Mouse (Mus musculus): ENCODE measurements around the gene Tsc1.
A peak's percentile ranks its signal among the peaks of the same experiment; 100 is the strongest.

Gene Tsc1

GRCm38 (mm10) chr2:28653351-28653750 is 12.3 kb downstream of the Tsc1 start:
- DNase-seq: no peak

- DNase-seq: peak in 1 of 2 experiments; percentile 39
Measured at GRCm38 (mm10) chr2:28654295-28654694, 13.3 kb downstream of the Tsc1 start.

DNA sequence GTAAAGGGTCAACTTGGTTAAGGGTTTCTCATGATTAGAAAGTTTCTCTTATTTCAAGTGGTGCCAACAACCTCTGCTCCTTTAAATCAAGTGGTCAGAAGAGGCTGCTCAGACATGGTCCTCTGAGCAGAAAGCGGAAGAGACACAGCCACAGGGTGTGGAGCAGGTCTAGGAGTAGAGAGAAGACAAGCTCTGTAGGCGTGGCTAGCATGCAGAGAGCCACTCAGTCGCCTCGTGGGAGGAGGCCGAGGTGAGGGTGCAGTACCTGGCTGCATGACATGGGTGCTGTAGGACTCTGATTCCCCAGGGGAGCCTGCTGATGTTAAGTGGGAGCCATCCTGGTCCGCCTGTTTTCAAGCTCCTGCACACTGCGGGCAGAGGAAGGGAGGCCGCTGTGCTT is 15.2 kb downstream of the Tsc1 start:
- no peak for DNase-seq

- no peak for DNase-seq
Measured at GRCm38 (mm10) chr2:28662891-28663290, 21.9 kb downstream of the Tsc1 start.

DNA sequence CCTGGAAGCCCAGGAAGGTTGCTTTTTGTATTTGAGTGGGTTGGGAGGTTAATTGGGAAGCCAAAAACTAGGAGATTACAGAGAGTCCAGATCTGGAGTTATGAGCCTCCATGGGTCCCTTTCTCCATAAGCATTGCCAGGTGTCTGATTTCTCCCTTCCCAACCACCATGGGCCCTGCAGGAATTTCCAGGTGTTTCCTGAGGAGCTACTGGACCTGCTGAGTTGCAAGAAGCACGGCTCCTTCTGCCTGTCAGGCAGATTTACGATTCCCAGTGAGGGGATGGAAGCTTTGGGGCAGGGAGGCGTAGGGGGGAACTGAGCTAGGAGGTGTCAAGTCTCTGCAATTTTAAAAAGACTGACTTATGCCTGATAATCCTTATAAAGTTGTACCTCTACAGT is 24.8 kb downstream of the Tsc1 start:
- DNase-seq: peak in 1 of 2 experiments; percentile 13

GRCm38 (mm10) chr2:28671438-28671837 is 30.4 kb downstream of the Tsc1 start:
- peak in 1 of 2 experiments; percentile 48 for DNase-seq

- DNase-seq: no peak
Measured at GRCm38 (mm10) chr2:28676005-28676404, 35.0 kb downstream of the Tsc1 start.

GRCm38 (mm10) chr2:28680710-28681109 is 39.7 kb downstream of the Tsc1 start:
- DNase-seq: peak in 1 of 2 experiments; percentile 71

DNA sequence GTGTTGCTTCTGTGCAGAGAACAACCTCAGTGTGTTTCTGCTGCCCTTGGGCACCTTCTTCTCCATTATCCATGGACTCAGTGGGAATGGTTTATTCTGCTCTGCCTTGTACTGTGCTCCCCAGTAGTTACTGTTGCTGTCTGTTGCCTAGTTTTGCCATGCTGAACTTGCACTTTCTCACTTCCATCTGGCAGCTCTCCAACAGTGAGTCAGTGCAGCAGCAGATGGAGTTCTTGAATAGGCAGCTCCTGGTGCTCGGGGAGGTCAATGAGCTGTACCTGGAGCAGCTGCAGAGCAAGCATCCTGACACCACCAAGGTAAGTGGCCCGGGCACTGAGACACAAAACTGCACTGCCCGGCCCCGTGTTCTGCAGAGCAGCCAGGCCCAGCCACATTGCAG is 40.7 kb downstream of the Tsc1 start:
- peak; percentile 69 to 77 for DNase-seq

DNA sequence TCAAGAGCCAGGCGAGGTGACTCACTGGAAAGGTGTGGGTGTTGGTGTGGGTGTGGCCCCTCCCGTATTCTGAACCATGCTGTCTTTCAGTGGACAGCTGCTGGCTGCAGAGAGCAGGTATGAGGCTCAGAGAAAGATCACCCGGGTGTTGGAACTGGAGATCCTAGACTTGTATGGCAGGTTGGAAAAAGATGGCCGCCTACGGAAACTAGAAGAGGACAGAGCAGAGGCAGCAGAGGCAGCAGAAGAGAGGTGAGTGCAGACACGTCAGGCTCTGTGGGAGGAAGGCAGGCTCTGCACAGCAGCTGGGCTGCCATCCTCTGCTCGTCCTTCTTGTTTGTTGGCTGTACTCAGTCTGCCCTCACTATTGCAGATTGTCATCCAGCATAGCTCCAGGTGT is 44.9 kb downstream of the Tsc1 start:
- no peak for DNase-seq

GRCm38 (mm10) chr2:28688431-28688830 is 47.4 kb downstream of the Tsc1 start:
- peak in 1 of 2 experiments; percentile 25 for DNase-seq

- DNase-seq: no peak
Measured at GRCm38 (mm10) chr2:28692692-28693091, 51.7 kb downstream of the Tsc1 start.

- no peak for DNase-seq
Measured at GRCm38 (mm10) chr2:28698566-28698965, 57.5 kb downstream of the Tsc1 start.

GRCm38 (mm10) chr2:28699361-28700335 is 58.6 kb downstream of the Tsc1 start, which contains the start of the genes Spaca9 and Ak8:
Spaca9 (minus strand) TSS chr2:28699727.
Ak8 (plus strand) TSS chr2:28700164.
- DNase-seq: peak; percentile 77 to 86

DNA sequence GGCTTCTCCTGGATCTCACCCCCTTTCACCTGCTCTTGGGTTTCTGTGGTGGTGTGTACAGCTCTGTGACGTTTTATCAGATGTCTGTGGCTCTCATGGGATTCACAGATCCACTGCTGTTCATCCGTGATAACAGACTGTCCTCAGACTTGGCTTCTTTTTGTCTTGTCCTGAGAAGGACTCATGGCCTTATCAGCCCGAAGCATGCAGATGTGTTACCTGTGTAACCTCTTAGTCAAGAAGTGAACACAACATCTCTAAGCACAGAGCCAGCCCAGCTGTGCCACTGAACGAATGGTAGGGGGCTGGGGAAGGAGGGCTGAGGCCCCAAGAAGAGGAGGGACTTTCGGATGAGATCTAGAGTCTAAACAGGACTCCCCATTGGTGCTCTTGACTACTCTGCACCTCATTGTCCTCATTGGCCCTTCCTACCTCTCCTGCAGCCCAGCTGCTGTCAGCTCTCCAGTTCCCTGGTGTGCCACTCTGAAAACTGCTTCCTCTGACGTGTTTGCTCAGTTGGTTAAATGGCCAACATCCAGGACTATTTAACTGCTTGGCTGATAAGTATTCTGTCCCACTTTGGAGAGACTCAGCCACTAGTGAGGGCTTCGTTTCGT is 60.7 kb downstream of the Tsc1 start:
- DNase-seq: no peak

- no peak for DNase-seq
Measured at GRCm38 (mm10) chr2:28706106-28706636, 65.1 kb downstream of the Tsc1 start.

- no peak for DNase-seq
Measured at GRCm38 (mm10) chr2:28706787-28707186, 65.8 kb downstream of the Tsc1 start.

DNA sequence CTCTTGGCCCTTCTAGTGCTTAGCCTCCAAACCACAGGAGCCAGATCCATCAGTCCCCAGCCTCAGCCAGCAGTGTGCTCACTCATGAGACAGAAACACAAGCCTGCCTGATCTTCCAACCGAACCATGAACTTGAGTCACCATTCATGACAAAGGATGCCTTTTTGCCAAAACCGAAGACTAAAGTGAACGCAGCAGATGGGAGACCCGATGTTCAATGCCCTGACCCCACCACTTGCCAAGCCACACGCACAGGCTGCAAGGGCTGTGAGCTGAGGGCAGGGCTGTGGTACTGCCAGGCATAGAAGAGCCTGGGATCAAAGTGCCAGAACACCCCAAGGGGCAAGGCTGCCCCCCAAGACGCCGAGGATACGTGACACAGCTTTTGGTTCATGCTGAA is 72.0 kb downstream of the Tsc1 start:
- DNase-seq: no peak

- no peak for DNase-seq
Measured at GRCm38 (mm10) chr2:28722419-28722818, 81.4 kb downstream of the Tsc1 start.

DNA sequence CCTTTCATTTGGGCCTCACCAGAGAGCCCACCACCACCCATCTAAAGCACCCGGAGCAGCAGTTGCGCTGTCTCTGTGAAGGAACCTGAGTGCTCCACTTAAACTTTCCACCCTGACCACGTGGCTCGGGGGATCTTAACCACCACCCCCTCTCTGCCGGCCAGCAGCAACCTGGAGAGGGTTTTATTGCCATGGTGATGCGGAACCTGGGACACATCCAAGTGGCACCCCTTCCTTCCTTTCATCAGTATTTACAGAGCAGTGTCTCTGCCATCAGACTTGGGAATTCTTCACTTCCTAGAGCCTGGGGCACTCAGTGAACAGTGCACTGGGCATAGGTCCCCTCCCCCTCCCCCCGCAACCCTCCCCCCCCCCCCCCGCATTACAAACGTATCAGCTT is 82.9 kb downstream of the Tsc1 start:
- DNase-seq: no peak

DNA sequence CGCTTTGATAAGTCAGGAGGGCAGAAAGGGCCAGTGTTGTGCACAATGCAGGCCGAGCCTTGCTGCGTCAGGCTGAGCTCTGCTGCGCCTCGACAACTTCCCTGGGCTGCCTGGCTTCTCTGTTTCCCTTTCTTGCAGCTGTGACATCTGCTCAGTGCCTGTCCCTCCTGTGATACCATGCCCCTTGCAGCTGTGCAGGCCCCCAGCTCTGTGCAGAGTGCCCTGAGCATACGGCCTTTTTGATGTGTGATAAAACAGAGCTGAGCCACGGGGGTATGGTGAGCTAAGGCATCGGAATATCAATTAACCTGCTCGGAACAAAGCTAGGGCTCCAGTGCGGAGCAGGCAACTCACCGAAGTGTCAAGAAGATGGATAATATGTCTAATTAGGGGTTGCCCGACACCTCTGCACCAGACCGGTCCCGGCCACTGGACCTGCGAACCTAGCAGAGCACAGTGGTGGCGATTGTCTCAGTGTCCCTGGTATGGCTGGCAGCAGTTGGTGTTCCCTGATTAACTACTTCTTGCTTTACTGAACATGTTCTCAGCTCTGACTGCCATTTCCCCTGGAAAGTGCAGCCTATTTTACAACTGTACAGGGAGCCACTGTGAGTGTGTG is 86.9 kb downstream of the Tsc1 start:
- no peak for DNase-seq

DNA sequence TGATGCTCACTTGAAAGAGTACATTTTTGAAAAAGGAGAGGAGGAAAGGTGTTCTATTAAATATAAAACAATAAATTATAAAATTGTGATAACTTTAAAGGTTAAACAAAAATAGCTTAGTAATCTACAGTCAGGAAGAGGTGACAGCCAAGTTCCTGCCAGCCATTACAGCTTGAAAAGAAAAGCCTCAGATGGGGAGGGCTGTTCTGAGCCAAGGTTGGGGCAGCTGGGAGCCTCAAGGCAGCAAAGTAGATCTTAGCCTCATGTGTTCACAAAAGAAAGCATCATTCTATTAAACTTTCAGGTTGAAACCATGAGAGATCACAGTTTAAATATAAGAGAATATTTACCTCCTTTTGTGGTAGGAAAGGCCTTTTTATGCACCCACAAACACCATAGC is 89.6 kb downstream of the Tsc1 start:
- DNase-seq: no peak

DNA sequence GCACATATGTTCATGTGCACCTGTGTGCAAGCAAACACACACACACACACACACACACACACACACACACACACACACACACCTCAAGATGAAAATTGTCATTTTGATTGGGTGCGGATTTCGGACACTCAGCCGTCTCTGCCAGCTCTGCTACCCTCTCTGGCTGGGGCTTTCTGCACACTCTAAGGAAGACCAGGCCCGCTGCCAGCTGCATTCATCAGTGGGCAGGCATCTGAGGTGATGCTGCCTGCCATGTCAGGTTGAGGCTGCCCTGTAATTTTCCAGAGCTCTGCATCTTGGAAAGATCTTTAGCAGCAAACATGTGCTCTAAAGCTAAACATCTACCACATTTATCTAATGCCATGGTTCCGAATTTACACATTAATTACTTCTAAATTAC is 96.1 kb downstream of the Tsc1 start:
- DNase-seq: no peak
